Mouse (Mus musculus) CD4-positive, CD25-positive, alpha-beta regulatory T cell, adult 4 months (primary cell): ENCODE results near the gene B3glct. TPM values are rescaled to one million over a fixed set of nuclear protein-coding genes. Genes with fewer than 3 reads are reported as not detected.

Experiments used
- ATAC-seq: one replicate; pipeline ENCODE4 v1.8.0; 2017
- polyA plus RNA-seq, 2 experiments: library from polyadenylated mRNA; unstranded; fragments of 100-300 nt; shearing (Covaris generic); gene quantifications; one replicate each; pipeline ENCODE4 v1.2.1; 2017

B3glct gene
- 1 to 10 TPM; 2.7 to 3.3 TPM for polyA plus RNA-seq

GRCm38 (mm10) chr5:149678100-149678989, at the start of gene B3glct:
B3glct (plus strand) TSS chr5:149678230.
- peak; percentile 88 for ATAC-seq

- ATAC-seq: no peak
Observed at GRCm38 (mm10) chr5:149634409-149635035, 43.5 kb upstream of the B3glct start.

DNA sequence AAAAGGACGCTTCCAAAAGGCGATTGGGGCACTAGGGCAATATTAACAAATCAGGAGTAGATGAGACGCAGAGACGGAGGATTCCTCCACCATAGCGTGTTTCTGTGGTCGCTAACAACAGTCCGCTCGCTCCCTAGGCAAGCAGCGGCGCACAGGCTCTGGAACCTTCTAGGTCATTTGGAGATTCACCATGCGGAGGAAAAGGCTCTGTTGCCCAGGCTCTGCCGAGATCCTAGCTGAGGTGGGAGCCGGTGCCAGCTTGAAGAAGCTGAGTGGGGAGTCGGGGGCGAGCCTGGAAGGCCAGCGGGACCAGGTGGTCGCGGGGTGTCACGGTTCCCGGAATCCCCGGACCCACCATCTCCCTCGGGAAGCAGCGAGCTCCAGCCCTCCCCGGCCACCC, 42.5 kb upstream of the B3glct start:
- ATAC-seq: no peak

- ATAC-seq: peak; percentile 87
Observed at GRCm38 (mm10) chr5:149636075-149636920, 41.7 kb upstream of the B3glct start, which contains the start of gene Hsph1. Hsph1 (minus strand) TSS chr5:149636376.

DNA sequence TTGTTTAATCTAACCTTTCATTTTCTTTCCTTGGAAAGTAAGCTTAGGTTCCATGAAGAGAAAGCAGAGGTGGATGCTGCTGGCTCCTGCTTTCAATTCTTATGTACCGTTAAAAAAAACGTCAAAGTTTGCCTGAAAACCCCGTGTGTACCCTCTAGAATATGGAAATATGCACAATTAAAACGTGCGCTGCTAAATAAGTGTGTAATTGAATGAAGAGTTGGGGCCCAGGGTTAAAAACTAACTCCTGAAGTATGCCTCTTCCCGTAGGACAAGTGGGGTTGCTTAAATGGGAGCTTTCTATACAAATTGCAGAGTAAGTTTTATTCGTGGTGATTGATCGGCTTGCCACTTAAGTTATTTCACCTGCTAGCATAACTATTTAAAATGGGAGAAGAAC, 40.7 kb upstream of the B3glct start:
- no peak for ATAC-seq

DNA sequence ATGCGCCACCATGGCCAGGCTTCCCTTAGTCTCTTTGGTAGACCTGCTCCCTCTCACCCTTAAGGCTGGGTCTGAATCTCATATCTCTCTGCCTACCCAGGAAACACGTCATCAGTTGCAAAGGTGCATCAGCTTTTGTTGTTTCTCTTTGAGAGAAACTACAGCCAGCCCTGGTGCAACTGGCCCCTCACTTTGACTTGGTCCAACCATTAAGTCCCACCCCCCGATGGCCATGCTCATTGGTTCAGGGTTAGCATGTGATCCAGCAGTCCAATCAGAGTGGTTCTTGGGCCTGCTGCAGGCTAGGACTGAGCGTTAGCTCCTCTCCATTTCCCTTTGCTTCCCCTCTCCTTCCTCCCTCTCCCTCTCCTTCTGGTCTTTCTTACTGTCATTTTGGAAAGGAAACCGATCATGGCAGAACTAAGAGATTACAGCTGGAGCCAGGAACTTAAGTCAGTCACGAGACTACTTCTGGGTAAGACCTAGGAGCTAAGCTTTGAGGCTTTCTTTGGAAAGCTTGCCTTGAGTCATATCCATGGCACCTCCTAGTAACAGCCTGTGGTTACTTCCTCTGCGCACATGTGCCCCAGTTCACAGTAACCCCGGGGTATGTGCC, 36.6 kb upstream of the B3glct start:
- no peak for ATAC-seq

DNA sequence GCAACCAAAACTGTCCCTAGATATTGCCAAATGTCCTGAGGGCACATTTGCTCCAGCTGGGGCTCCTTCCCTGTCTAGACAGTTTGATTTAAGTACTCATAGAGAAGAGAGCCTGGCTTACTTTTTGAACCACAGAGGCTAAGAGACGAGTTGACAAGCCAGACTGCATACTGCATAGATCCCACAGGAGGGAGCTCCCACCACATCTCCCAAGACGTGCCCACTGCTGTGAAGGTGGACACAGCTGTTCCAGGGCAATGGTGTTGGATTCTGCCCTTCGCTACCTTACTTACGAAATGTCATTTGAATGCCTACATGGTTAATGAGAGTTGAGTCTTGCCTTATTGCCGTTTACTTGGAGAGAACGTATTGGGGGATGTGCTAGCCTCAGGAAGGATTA, 35.7 kb upstream of the B3glct start:
- ATAC-seq: no peak

DNA sequence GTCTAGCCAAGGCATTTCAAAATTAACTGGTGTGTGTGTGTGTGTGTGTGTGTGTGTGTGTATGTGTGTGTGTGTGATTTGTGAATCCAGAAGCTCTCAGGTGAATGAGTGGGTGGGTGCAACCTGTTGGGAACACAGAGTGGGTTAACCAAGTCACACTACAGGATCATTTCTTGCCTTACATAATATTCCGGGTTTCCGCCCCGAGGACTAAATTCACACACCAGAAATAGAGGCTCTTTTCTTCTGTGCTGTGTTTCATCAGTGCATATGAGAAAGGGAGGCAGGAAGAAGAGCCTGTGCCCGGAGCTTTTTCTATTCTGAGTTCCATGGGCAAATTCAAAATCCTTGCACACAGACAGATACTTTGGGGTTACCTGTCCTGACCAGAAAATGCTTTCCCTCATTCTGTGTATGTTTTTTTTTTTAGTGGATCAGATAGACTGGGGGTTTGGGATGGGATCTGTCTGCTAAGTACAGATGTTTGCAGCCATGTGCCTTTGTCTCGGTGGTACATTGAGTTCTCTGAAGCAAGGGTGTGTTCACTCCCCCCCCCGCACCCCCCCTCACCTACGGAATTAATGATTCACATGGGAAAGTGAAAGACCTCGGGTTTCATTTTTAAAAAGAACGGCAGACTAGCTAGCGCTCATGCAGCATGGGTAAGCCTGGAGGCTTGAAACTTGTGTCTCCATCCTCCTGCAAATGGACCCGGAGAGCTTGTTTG, 35.1 kb upstream of the B3glct start:
- no peak for ATAC-seq

- no peak for ATAC-seq
Observed at GRCm38 (mm10) chr5:149647367-149648115, 30.5 kb upstream of the B3glct start.

DNA sequence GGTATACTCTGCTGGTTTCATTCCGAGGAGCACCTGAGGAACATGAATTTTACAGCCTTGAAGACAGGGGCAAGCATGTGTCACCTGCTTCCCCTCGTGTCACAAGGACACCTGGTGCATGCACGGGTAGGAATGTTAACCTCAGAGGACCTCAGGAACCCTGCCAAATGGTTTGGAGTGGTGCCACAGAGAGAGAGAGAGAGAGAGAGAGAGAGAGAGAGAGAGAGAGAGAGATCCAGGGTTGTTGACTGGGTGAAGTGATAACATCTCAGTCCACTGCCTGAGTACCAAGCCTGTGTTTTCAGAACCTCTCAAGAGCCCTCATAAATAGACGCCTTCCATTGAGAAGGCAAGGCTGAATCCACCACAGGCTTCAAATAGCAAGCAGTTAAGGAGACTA, 29.8 kb upstream of the B3glct start:
- no peak for ATAC-seq

DNA sequence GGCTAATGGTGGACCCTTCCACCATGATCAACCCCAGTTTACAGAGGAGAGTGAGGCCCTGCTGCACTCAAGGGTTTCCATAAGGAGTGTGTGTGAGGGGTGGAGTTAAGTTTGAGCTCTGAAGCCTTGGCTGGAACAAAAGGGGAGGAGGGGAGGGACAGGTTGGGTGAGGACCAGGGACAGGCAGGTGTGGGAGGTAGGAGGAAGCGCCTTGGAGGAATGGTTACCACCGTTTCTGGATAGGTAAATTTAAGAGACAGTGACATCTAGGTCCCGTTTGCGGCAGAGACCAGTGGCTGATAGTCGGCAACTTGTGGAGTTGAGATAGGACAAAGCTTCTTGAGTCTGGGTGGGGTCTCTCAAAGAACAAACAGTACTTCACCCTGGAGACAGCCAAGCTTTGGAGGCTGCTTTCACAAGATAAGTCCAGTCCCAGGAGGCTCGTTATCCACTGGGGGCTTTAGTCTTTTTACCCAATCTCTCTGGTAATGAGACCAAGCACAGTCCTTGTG, 29.1 kb upstream of the B3glct start:
- ATAC-seq: no peak

DNA sequence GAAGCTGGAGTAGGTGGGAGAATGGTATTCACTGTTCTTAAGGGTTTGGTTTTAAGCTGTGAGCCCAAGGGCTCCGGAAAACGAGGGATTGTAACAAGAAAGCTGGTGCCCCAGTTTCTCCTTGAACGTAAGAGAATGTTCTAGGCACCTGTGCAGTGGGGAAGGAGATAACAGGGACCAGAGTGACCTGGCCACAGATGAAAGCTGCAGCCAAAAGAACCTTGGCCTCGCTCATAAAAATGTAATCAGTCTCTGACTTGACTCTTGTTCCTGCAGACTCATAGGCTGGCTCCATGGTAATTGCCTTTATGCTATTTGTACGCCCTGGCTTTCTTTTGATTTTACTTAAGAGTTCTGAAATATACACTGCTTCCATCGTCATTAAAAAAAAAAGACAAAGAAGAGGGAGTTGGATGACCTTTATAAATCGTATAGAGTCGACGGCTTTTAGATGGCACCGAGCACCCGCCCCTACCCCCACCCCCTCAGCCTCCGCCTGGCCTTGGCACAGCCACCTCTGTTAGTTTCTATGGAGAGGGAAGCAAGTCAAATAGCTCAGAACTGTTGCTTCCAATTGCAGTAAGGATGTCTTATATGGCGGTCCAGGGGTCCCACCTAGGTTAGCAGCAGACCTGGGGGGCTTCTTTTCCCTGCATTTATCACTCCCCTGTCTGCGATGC, 28.4 kb upstream of the B3glct start:
- ATAC-seq: no peak

DNA sequence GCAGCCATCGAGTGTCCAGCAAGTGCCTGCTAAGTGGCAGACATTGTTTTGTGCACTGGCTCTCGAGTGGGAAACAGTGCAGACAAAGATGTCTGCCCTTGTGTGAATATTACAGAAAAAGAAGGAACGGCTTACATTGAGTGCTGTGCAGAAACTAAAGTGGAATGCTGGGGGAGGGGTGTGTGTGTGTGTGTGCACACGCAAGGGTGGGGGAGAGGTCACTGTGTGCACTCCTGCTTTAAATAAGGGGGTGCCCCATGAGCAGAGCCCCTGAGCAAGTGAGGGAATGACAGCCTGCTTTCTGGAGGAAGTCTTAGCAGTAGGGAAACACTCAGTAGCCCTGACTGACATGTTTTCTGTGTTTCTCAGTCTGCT, 27.9 kb upstream of the B3glct start:
- no peak for ATAC-seq

DNA sequence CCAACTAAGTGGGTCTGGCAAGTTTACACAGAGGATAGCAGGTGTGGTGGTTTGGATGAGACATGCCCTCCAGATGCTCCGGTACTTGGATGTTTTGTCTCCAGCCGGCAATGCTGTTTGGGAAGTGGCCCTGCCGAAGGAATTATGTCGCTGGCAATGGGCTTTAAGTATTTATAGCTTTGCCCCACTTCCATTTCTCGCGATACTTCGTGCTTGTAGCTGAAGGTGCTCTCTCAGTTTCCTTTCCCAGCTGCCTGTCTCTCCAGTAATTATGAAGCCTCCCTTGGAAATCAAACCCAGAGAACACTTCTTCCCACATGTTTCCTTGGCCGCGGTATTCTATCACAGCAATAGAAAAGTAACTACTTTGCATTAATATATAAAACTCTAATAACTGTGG, 22.4 kb upstream of the B3glct start:
- ATAC-seq: no peak

- no peak for ATAC-seq
Observed at GRCm38 (mm10) chr5:149658022-149658421, 20.0 kb upstream of the B3glct start.

GRCm38 (mm10) chr5:149658741-149659413, 19.2 kb upstream of the B3glct start:
- no peak for ATAC-seq

DNA sequence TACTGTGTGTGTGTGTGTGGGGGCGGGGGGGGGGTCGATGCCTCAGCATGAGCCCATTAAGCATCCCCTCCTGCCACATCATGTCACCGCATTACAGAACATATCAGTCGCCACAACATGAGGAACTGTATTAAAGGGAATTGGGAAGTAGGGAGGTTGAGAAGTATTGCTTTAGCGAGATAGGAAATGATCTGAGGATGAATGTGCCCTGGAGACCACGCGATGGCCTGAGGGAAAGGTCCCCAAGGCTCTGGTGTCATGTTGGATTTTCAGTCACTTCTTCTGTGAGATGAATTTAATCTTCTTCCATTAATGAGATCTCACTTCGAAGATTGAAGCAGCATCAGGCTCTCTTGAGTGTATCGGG, 18.6 kb upstream of the B3glct start:
- ATAC-seq: no peak

- no peak for ATAC-seq
Observed at GRCm38 (mm10) chr5:149661428-149661827, 16.6 kb upstream of the B3glct start.

- no peak for ATAC-seq
Observed at GRCm38 (mm10) chr5:149662980-149663379, 15.1 kb upstream of the B3glct start.

DNA sequence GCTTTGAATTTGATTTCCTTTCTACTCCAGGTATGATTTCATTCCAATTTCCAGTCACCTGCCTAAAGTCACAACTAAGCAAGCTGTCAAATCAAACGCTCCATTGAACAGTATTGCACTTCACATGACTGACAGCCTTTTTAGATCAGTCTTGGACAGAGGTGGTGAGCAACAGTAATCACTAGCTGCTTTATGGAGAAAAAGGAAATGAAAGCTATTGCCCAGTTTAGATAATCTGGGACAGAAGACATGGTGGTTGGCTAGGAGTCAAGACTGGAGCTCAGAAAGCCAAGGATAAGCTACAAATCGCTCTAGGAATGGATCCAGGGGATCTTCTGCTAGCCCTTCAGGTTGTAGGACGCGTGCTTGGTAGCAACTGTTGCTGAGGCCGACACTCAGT, 14.6 kb upstream of the B3glct start:
- no peak for ATAC-seq
